Mouse (Mus musculus): ENCODE measurements around the gene Olfr1286. TPM values are rescaled to one million over a fixed set of nuclear protein-coding genes. Genes with fewer than 3 reads are reported as not detected.

Gene Olfr1286
- not detected in 2 replicates for polyA plus RNA-seq (2015; fragmentation: Nextera tagmentation; extraction: Ambion mirVana)

DNA sequence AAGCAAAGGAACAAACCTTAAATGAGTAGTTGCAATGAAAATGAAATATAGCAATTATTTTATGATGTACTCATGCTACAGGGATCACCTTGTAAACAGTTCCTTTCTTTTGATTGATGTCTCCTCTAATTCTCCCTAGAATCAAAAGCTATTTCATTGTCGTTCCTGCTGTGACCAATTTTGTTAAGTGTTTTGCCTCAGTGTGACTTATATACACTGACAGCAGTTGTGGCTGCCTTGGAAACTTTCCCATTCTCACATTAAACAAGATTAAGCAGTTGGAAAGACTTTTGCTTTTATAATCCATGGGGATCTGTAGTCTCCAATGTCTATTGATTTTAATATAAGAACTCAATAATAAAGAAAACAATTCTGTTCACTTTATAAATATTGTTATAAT is at the start of gene Olfr1286:
TSS of gene Olfr1286 (minus strand) at position 185 of the 400 bp plus-strand sequence.
- TF ChIP-seq CTCF (IDR thresholded peaks at IDR 0.05; ENCODE audit: low read depth) = no peak
- TF ChIP-seq EP300 (optimal IDR thresholded peaks at IDR 0.05) = no peak
- WGBS = 32% methylated on average over 1 of the region's 1 CpGs
- no peak within 1 kb of the TSS for H3K4me2 ChIP-seq (replicated peaks; ENCODE audit: low read depth)
- H3K9me3 ChIP-seq (ENCODE audit: control insufficient read depth, low read length) = no peaks in the 10 kb centered on the region
- no peaks in the 10 kb centered on the region for H3K27me3 ChIP-seq (ENCODE audit: control insufficient read depth, insufficient read depth, low read length)
- no peak within 1 kb of the TSS for H3K9ac ChIP-seq (ENCODE audit: low read length)
- DNase-seq (ENCODE audit: low spot score) = no peak
- H3K36me3 ChIP-seq (ENCODE audit: control insufficient read depth, insufficient read depth, low read length) = no peaks in the 10 kb centered on the region
- no peak within 1 kb of the TSS for H3K27ac ChIP-seq (replicated peaks)
- no peaks in the 10 kb centered on the region for H3K4me1 ChIP-seq (replicated peaks; ENCODE audit: control insufficient read depth, insufficient read depth)
- no peak within 1 kb of the TSS for H3K4me3 ChIP-seq (ENCODE audit: low read depth, low read length)
- no peak for ATAC-seq (ENCODE audit: low FRiP score, low TSS enrichment)

- 72% methylated on average over 1 of the region's 1 CpGs for WGBS
- no peak within 1 kb of the TSS for H3K9ac ChIP-seq (ENCODE audit: low read length)
- ATAC-seq (ENCODE audit: low FRiP score, low TSS enrichment) (no peak), DNase-seq (ENCODE audit: low spot score) (no peak)
- TF ChIP-seq CTCF (IDR thresholded peaks at IDR 0.05; ENCODE audit: low read depth) (no peak), EP300 (optimal IDR thresholded peaks at IDR 0.05) (no peak)
- no peak within 1 kb of the TSS for H3K4me3 ChIP-seq (ENCODE audit: low read depth, low read length)
- no peaks in the 10 kb centered on the region for H3K36me3 ChIP-seq (ENCODE audit: control insufficient read depth, insufficient read depth, low read length)
- no peak within 1 kb of the TSS for H3K4me2 ChIP-seq (replicated peaks; ENCODE audit: low read depth)
- no peak within 1 kb of the TSS for H3K27ac ChIP-seq (replicated peaks)
- H3K9me3 ChIP-seq (ENCODE audit: control insufficient read depth, low read length) = no peaks in the 10 kb centered on the region
- H3K27me3 ChIP-seq (ENCODE audit: control insufficient read depth, insufficient read depth, low read length) = no peaks in the 10 kb centered on the region
- no peaks in the 10 kb centered on the region for H3K4me1 ChIP-seq (replicated peaks; ENCODE audit: control insufficient read depth, insufficient read depth)
Observed at GRCm38 (mm10) chr2:111448842-111449241, 25.9 kb upstream of the Olfr1286 start, which contains the start of gene Olfr1287. Gene Olfr1287 (plus strand): TSS chr2:111449142.

DNA sequence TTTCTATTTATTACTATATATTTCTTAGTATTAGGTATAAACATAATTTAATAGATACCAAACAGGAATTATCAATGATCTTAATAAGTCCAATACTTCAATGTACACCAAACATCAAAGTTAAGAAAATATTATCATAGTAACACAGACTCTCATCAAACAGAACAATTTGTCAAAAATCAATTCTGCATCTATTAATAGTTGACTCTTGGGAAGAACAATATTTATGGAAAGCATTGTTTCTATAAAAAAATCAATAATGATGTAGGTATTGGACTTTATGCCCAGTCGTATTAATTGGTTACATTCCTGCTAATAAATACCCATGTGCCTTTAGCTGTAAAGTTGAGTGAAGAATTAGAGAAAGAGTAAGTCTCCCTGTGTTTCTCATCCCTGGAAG is 47.7 kb downstream of the Olfr1286 start, which contains the start of gene Olfr1284:
TSS of gene Olfr1284 (plus strand) at position 301 of the 400 bp plus-strand sequence.
- no peaks in the 10 kb centered on the region for H3K4me1 ChIP-seq (replicated peaks; ENCODE audit: control insufficient read depth, insufficient read depth)
- no peaks in the 10 kb centered on the region for H3K27me3 ChIP-seq (ENCODE audit: control insufficient read depth, insufficient read depth, low read length)
- 86% methylated on average over 1 of the region's 1 CpGs for WGBS
- TF ChIP-seq CTCF (IDR thresholded peaks at IDR 0.05; ENCODE audit: low read depth) (no peak), EP300 (optimal IDR thresholded peaks at IDR 0.05) (no peak)
- no peak within 1 kb of the TSS for H3K27ac ChIP-seq (replicated peaks)
- H3K4me2 ChIP-seq (replicated peaks; ENCODE audit: low read depth) = no peak within 1 kb of the TSS
- H3K4me3 ChIP-seq (ENCODE audit: low read depth, low read length) = no peak within 1 kb of the TSS
- DNase-seq (ENCODE audit: low spot score) (no peak), ATAC-seq (ENCODE audit: low FRiP score, low TSS enrichment) (no peak)
- H3K9me3 ChIP-seq (ENCODE audit: control insufficient read depth, low read length) = no peaks in the 10 kb centered on the region
- no peak within 1 kb of the TSS for H3K9ac ChIP-seq (ENCODE audit: low read length)
- no peaks in the 10 kb centered on the region for H3K36me3 ChIP-seq (ENCODE audit: control insufficient read depth, insufficient read depth, low read length)

Other genes with a start within 250 kb of the Olfr1286 start
- gene 4930430A15Rik, start 193.5 kb downstream of the Olfr1286 start, polyA plus RNA-seq (2015; fragmentation: Nextera tagmentation; extraction: Ambion mirVana) = not detected in 2 replicates
- gene Olfr1275, start 187.8 kb downstream of the Olfr1286 start, polyA plus RNA-seq (2015; fragmentation: Nextera tagmentation; extraction: Ambion mirVana) = not detected in 2 replicates
- gene Olfr1276, start 168.6 kb downstream of the Olfr1286 start, polyA plus RNA-seq (2015; fragmentation: Nextera tagmentation; extraction: Ambion mirVana) = not detected in 2 replicates
- gene Olfr1277, start 149.0 kb downstream of the Olfr1286 start, polyA plus RNA-seq (2015; fragmentation: Nextera tagmentation; extraction: Ambion mirVana) = 0.01 TPM in 1 of 2 replicates, not detected in the other
- not detected in 2 replicates for gene Olfr1278, start 133.0 kb downstream of the Olfr1286 start, polyA plus RNA-seq (2015; fragmentation: Nextera tagmentation; extraction: Ambion mirVana)
- gene Olfr1279, start 122.5 kb downstream of the Olfr1286 start, polyA plus RNA-seq (2015; fragmentation: Nextera tagmentation; extraction: Ambion mirVana) = not detected in 2 replicates
- gene Olfr1280, start 109.1 kb downstream of the Olfr1286 start, polyA plus RNA-seq (2015; fragmentation: Nextera tagmentation; extraction: Ambion mirVana) = not detected in 2 replicates
- not detected in 2 replicates for gene Olfr1281, start 96.6 kb downstream of the Olfr1286 start, polyA plus RNA-seq (2015; fragmentation: Nextera tagmentation; extraction: Ambion mirVana)
- gene Olfr1282, start 87.0 kb downstream of the Olfr1286 start, polyA plus RNA-seq (2015; fragmentation: Nextera tagmentation; extraction: Ambion mirVana) = not detected in 2 replicates
- not detected in 2 replicates for gene Olfr1283, start 56.3 kb downstream of the Olfr1286 start, polyA plus RNA-seq (2015; fragmentation: Nextera tagmentation; extraction: Ambion mirVana)
- gene Olfr1284, start 47.6 kb downstream of the Olfr1286 start, polyA plus RNA-seq (2015; fragmentation: Nextera tagmentation; extraction: Ambion mirVana) = not detected in 2 replicates
- not detected in 2 replicates for gene Olfr1287, start 26.0 kb upstream of the Olfr1286 start, polyA plus RNA-seq (2015; fragmentation: Nextera tagmentation; extraction: Ambion mirVana)
- gene Olfr1288, start 51.0 kb upstream of the Olfr1286 start, polyA plus RNA-seq (2015; fragmentation: Nextera tagmentation; extraction: Ambion mirVana) = not detected in 2 replicates
- gene Olfr1289, start 57.7 kb upstream of the Olfr1286 start, polyA plus RNA-seq (2015; fragmentation: Nextera tagmentation; extraction: Ambion mirVana) = not detected in 2 replicates
- not detected in 2 replicates for gene Olfr1290, start 70.7 kb upstream of the Olfr1286 start, polyA plus RNA-seq (2015; fragmentation: Nextera tagmentation; extraction: Ambion mirVana)
- 0.02 TPM in 1 of 2 replicates, not detected in the other for gene Olfr1291-ps1, start 74.1 kb upstream of the Olfr1286 start, polyA plus RNA-seq (2015; fragmentation: Nextera tagmentation; extraction: Ambion mirVana)
- not detected in 2 replicates for gene Olfr1293-ps, start 102.1 kb upstream of the Olfr1286 start, polyA plus RNA-seq (2015; fragmentation: Nextera tagmentation; extraction: Ambion mirVana)
- gene Olfr1294, start 117.2 kb upstream of the Olfr1286 start, polyA plus RNA-seq (2015; fragmentation: Nextera tagmentation; extraction: Ambion mirVana) = not detected in 2 replicates
- gene Olfr1295, start 146.6 kb upstream of the Olfr1286 start, polyA plus RNA-seq (2015; fragmentation: Nextera tagmentation; extraction: Ambion mirVana) = not detected in 2 replicates
- not detected in 2 replicates for gene Olfr1297, start 203.4 kb upstream of the Olfr1286 start, polyA plus RNA-seq (2015; fragmentation: Nextera tagmentation; extraction: Ambion mirVana)
- gene Olfr1298, start 226.1 kb upstream of the Olfr1286 start, polyA plus RNA-seq (2015; fragmentation: Nextera tagmentation; extraction: Ambion mirVana) = not detected in 2 replicates
- gene Olfr1299, start 238.3 kb upstream of the Olfr1286 start, polyA plus RNA-seq (2015; fragmentation: Nextera tagmentation; extraction: Ambion mirVana) = not detected in 2 replicates